Mouse (Mus musculus) kidney, embryonic 15.5 days (tissue): Measurements from ENCODE around the gene Gpd1. TPM values are rescaled to one million over a fixed set of nuclear protein-coding genes. Genes with fewer than 3 reads are reported as not detected.
"Not testable (repeated sequence)": the region's sequence is repeated elsewhere in the genome, so short reads cannot be mapped to it uniquely, and the experiment has no call there.

ENCODE experiments used
- ATAC-seq: fragments of 200-750 bp; cut with Nextera tagmentation; replicated peaks from 2 replicates; pipeline ENCODE4 v1.8.0; 2017; ENCODE audit warnings: moderate TSS enrichment; ENCODE audit not compliant: low FRiP score
- H3K27ac ChIP-seq: fragments of 300-500 bp; sonication (generic); 2 replicates; pipeline ENCODE4 v1.5.1; 2015; ENCODE audit warnings: mild to moderate bottlenecking, inconsistent platforms
- H3K27me3 ChIP-seq: fragments of 300-500 bp; sonication (generic); 2 replicates; pipeline ENCODE4 v1.6.1; 2015; ENCODE audit warnings: inconsistent platforms
- H3K36me3 ChIP-seq: fragments of 300-500 bp; sonication (generic); 2 replicates; pipeline ENCODE4 v1.6.1; 2015; ENCODE audit warnings: inconsistent platforms
- H3K4me1 ChIP-seq: fragments of 300-500 bp; sonication (generic); 2 replicates; pipeline ENCODE4 v1.6.1; 2015; ENCODE audit warnings: inconsistent platforms
- H3K4me2 ChIP-seq: fragments of 300-500 bp; sonication (generic); 2 replicates; pipeline ENCODE4 v1.6.1; 2015; ENCODE audit warnings: moderate library complexity, mild to moderate bottlenecking, inconsistent platforms
- H3K4me3 ChIP-seq: fragments of 300-500 bp; sonication (generic); replicated peaks from 2 replicates; pipeline ENCODE4 v1.5.1; 2015; ENCODE audit warnings: mild to moderate bottlenecking, inconsistent platforms
- H3K9ac ChIP-seq: fragments of 300-500 bp; sonication (generic); 2 replicates; pipeline ENCODE4 v1.6.1; 2015; ENCODE audit warnings: mild to moderate bottlenecking, inconsistent platforms
- H3K9me3 ChIP-seq: fragments of 300-500 bp; sonication (generic); replicated peaks from 2 replicates; pipeline ENCODE4 v1.6.1; 2016; ENCODE audit warnings: inconsistent platforms
- WGBS: fragments of 180-500 bp; shearing (Covaris S2); methylation state at CpG from one replicate; pipeline ENCODE4 v1.1.7; 2015; ENCODE audit warnings: mixed read lengths; 5-methylcytosine and 5-hydroxymethylcytosine counted together
- polyA plus RNA-seq: library from polyadenylated mRNA; unstranded; fragments of >200 nt; fragmentation: Nextera tagmentation; extraction: Ambion mirVana; gene quantifications from 2 replicates; pipeline ENCODE4 v1.2.1, GENCODE M21; 2015

Gene Gpd1
- polyA plus RNA-seq, 1 experiment from 2014 or later: 28.5 TPM

- H3K4me3 ChIP-seq: no peak overlapping the region
- no peaks in the 10 kb centered on the region; the same call in 1 of the 2 replicates for H3K27me3 ChIP-seq
- no peaks in the 10 kb centered on the region for H3K36me3 ChIP-seq
- WGBS: 91% methylated on average over 7 of the region's 7 CpGs
- no peaks in the 10 kb centered on the region for H3K9me3 ChIP-seq
- ATAC-seq: no peak
- H3K4me1 ChIP-seq: peaks cover 9% of the 10 kb centered on the region
- no peak overlapping the region for H3K9ac ChIP-seq
- no peak overlapping the region for H3K4me2 ChIP-seq
- H3K27ac ChIP-seq: no peak overlapping the region
These were observed 34.4 kb upstream of the Gpd1 start for GRCm38 (mm10) chr15:99682880-99683279.

DNA sequence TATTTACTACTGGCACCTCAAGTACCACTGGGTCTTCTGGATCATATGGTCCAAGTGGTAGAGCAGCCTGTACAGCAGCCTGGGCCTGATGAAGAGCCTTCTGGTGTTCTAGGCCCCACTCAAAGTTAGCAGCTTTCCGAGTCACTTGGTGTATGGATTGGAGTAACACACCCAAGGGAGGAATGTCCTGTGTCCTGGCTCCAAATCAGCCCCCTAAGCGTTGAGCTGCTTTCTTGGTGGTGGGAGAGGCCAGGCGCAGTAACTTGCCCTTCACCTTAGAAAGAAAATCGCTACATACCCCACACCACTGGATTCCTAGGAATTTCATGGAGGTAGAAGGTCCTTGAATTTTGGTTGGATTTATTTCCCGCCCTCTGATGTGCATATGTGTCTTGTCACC is 33.2 kb upstream of the Gpd1 start:
- Histone ChIP-seq H3K9ac (no peak overlapping the region), H3K36me3 (no peaks in the 10 kb centered on the region), H3K27me3 (no peaks in the 10 kb centered on the region), H3K27ac (no peak overlapping the region), H3K4me2 (no peak overlapping the region), H3K4me3 (no peak overlapping the region), H3K4me1 (no peaks in the 10 kb centered on the region), H3K9me3 (no peaks in the 10 kb centered on the region)
- ATAC-seq: no peak
- WGBS: 89% methylated on average over 5 of the region's 5 CpGs

GRCm38 (mm10) chr15:99688712-99689111 is 28.6 kb upstream of the Gpd1 start:
- Histone ChIP-seq H3K9me3 (no peaks in the 10 kb centered on the region), H3K4me3 (no peak overlapping the region), H3K4me1 (peaks cover 7% of the 10 kb centered on the region), H3K27me3 (peaks cover 11% of the 10 kb centered on the region), H3K9ac (no peak overlapping the region), H3K36me3 (no peaks in the 10 kb centered on the region), H3K27ac (no peak overlapping the region), H3K4me2 (no peak overlapping the region)
- 5% methylated on average over 4 of the region's 4 CpGs for WGBS
- peak; percentile 57 for ATAC-seq

DNA sequence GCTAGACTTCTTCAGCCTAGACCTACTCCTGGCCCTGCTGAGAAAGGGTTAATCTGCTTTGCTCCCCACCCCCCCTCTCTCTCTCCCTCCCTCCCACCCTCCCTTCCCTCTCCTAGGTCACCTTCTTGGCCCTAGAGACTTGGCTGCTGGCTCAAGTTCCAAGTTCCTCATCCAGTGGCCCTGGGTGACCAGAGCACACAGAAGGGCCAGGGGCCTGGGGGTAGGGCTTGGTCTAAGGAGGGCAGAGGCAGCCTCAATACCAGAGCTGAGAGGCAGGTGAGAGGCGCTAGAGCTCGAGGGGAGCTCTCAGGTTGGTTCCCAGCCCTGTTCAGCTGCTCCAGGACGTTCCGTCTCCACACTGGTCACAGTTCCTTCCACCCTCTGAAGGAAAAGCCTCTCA is 26.4 kb upstream of the Gpd1 start:
- WGBS: 9% methylated on average over 4 of the region's 4 CpGs
- no peak overlapping the region for H3K4me3 ChIP-seq
- H3K4me2 ChIP-seq: no peak overlapping the region
- ATAC-seq: no peak
- H3K27ac ChIP-seq: no peak overlapping the region
- no peaks in the 10 kb centered on the region for H3K9me3 ChIP-seq
- H3K36me3 ChIP-seq: no peaks in the 10 kb centered on the region
- H3K4me1 ChIP-seq: peaks cover 7% of the 10 kb centered on the region
- H3K9ac ChIP-seq: no peak overlapping the region
- peaks cover 14% of the 10 kb centered on the region for H3K27me3 ChIP-seq

- no peak for ATAC-seq
- peaks cover 17% of the 10 kb centered on the region for H3K27me3 ChIP-seq
- H3K4me2 ChIP-seq: no peak overlapping the region
- H3K9ac ChIP-seq: no peak overlapping the region
- H3K4me1 ChIP-seq: peaks cover 7% of the 10 kb centered on the region
- no peaks in the 10 kb centered on the region for H3K36me3 ChIP-seq
- 54% methylated on average over 9 of the region's 9 CpGs for WGBS
- no peak overlapping the region for H3K27ac ChIP-seq
- H3K9me3 ChIP-seq: no peaks in the 10 kb centered on the region
- no peak overlapping the region for H3K4me3 ChIP-seq
These were observed 25.3 kb upstream of the Gpd1 start for GRCm38 (mm10) chr15:99691976-99692375.

- peaks cover 30% of the 10 kb centered on the region for H3K4me1 ChIP-seq
- no peak for ATAC-seq
- no peak overlapping the region for H3K4me2 ChIP-seq
- H3K9ac ChIP-seq: no peak overlapping the region
- H3K9me3 ChIP-seq: no peaks in the 10 kb centered on the region
- 5% methylated on average over 2 of the region's 2 CpGs for WGBS
- H3K27ac ChIP-seq: no peak overlapping the region
- no peak overlapping the region for H3K4me3 ChIP-seq
- peaks cover 20% of the 10 kb centered on the region; the same call in 1 of the 2 replicates for H3K27me3 ChIP-seq
- no peaks in the 10 kb centered on the region for H3K36me3 ChIP-seq
These were observed 20.0 kb upstream of the Gpd1 start for GRCm38 (mm10) chr15:99697309-99697708.

GRCm38 (mm10) chr15:99698533-99699085 is 18.7 kb upstream of the Gpd1 start:
- no peak overlapping the region for H3K4me3 ChIP-seq
- H3K27ac ChIP-seq: no peak overlapping the region
- peaks cover 42% of the 10 kb centered on the region for H3K4me1 ChIP-seq
- H3K27me3 ChIP-seq: peaks cover 20% of the 10 kb centered on the region; the same call in 1 of the 2 replicates
- 32% methylated on average over 20 of the region's 20 CpGs for WGBS
- H3K9me3 ChIP-seq: no peaks in the 10 kb centered on the region
- no peaks in the 10 kb centered on the region for H3K36me3 ChIP-seq
- peak overlapping the region; percentile 25; the same call in 1 of the 2 replicates for H3K4me2 ChIP-seq
- no peak overlapping the region for H3K9ac ChIP-seq
- ATAC-seq: no peak

GRCm38 (mm10) chr15:99699715-99700114 is 17.6 kb upstream of the Gpd1 start:
- Histone ChIP-seq H3K27ac (no peak overlapping the region), H3K9me3 (no peaks in the 10 kb centered on the region), H3K4me1 (peaks cover 53% of the 10 kb centered on the region), H3K9ac (no peak overlapping the region), H3K4me3 (no peak overlapping the region), H3K4me2 (no peak overlapping the region), H3K27me3 (peaks cover 17% of the 10 kb centered on the region; the same call in 1 of the 2 replicates), H3K36me3 (peaks cover 8% of the 10 kb centered on the region)
- no peak for ATAC-seq
- WGBS: 72% methylated on average over 10 of the region's 10 CpGs

DNA sequence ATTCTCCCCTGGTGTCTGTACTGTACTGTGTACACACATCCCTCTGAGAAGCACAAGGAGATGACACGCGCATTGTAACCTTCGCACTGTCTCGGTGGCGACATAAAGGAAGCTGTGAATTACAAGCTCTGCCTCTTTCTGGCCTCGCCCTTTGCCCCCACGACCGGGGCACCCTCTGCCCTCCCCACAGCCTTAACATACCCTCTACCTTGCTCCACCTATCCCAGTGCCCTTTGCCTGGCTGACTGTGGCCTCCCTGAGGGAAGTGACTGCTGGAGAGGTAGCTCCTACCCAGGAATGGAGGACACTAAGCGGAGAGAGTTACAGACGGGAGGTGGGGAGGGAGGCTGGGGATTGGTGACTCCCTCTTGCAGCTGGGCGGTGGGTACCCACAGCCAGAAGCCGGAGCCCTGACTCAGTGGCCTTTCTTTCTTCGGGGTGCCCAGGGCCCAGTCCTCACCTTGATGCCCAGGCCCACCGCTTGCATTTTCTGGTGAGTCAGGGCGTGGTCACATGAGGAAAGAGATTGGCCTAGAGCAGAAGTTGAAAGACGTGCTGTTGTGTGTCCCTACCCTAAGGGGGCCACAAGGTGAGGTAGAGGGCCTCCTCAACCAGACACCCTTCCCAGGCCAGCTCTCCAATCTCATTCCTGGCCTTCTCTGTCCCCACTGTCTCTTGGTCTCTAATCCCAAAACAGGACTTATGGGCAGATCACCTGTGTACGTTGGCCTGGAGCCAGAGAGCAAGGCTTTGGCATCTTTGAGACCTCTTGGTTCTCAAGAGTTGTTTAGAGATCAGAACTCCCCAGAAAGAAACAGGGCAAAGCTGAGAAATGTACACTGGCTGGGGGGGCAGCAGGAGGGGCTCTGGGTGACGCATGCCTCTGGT is 16.9 kb upstream of the Gpd1 start:
- Histone ChIP-seq H3K27ac (no peak overlapping the region), H3K4me2 (no peak overlapping the region; the same call in 1 of the 2 replicates), H3K27me3 (peaks cover 17% of the 10 kb centered on the region; the same call in 1 of the 2 replicates), H3K4me3 (no peak overlapping the region), H3K36me3 (peaks cover 13% of the 10 kb centered on the region), H3K9me3 (no peaks in the 10 kb centered on the region), H3K4me1 (peaks cover 56% of the 10 kb centered on the region), H3K9ac (no peak overlapping the region)
- no peak for ATAC-seq
- 79% methylated on average over 18 of the region's 18 CpGs for WGBS

DNA sequence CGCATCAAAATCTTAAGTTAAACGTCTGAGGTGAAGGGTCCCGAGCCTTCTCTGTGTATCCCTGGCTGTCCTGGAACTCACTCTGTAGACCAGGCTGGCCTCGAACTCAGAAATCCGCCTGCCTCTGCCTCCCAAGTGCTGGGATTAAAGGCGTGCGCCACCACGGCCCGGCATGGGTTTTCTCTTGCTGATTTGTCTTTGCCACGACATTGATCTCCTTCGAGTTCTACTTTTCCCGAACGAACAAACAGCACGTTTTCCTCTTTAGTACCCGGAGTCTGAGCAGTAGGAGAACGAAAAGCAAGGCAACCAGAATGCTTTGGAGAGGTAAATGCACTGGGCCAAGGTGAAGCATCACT is 15.7 kb upstream of the Gpd1 start:
- H3K9me3 ChIP-seq, ATAC-seq: not testable (repeated sequence)
- Histone ChIP-seq H3K4me3 (peak overlapping the region; percentile 91), H3K27ac (peak overlapping the region; percentile 97), H3K27me3 (peaks cover 17% of the 10 kb centered on the region; the same call in 1 of the 2 replicates), H3K36me3 (peaks cover 23% of the 10 kb centered on the region), H3K9ac (peak overlapping the region; percentile 98), H3K4me2 (peak overlapping the region; percentile 73), H3K4me1 (peaks cover 56% of the 10 kb centered on the region)
- WGBS: 51% methylated on average over 16 of the region's 16 CpGs

DNA sequence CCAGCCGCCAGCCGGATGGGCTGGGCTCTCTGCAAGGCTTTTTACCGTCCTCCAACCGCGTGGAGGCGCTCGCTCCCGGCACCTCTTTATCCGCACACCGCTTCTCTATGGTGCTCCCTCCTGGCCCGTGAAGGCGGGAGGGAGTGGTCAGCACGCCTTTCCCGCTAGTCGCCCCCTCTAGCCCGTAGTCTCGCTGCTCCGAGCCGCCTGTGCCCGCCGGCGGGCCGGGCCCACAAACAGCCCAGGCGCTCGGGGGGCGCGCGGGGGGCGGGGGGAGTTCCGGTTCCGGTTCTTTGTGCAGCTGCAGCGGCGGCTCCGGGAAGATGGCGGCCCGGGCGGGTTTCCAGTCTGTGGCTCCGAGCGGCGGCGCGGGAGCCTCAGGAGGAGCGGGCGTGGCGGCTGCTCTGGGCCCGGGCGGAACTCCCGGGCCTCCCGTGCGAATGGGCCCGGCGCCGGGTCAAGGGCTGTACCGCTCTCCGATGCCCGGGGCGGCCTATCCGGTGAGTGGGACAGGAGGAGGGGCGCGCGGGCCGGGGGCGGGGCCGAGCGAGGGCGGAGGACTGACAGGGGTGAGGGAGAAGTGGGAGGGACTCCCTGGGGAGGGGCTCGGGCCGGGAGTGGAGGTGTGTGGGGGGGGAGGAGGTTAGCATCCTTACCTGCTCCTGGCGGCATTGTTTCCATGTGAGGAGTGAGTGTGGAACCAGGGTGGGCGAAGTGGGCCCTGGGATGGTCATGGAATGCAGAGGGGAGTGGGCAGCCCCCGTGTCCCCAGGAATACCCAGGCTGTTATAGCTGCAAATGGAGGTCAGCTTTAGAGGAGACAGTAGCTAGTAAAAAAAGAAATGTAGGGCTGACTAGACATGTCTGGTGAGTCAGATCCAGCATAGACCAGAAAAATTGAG is 15.1 kb upstream of the Gpd1 start, which contains the start of gene Smarcd1:
Smarcd1 (plus strand) TSS at position 131 of the 902 bp plus-strand sequence.
- H3K9me3 ChIP-seq: no peaks in the 10 kb centered on the region
- peaks cover 11% of the 10 kb centered on the region; the same call in 1 of the 2 replicates for H3K27me3 ChIP-seq
- ATAC-seq: peak; percentile 95
- H3K36me3 ChIP-seq: peaks cover 29% of the 10 kb centered on the region
- peaks cover 56% of the 10 kb centered on the region for H3K4me1 ChIP-seq
- peak within 1 kb of the TSS; percentile 98 for H3K9ac ChIP-seq
- H3K4me3 ChIP-seq: peak within 1 kb of the TSS; percentile 91
- under 1% methylated on average over 68 of the region's 71 CpGs for WGBS
- peak within 1 kb of the TSS; percentile 73 for H3K4me2 ChIP-seq
- H3K27ac ChIP-seq: peak within 1 kb of the TSS; percentile 97
